Mouse (Mus musculus) G1E (cell line): ENCODE measurements around the gene Pik3cd. TPM values are rescaled to one million over a fixed set of nuclear protein-coding genes. Genes with fewer than 3 reads are reported as not detected.

ENCODE experiments used
- ATAC-seq: 2 replicates; pipeline ENCODE4 v1.8.0; 2016; ENCODE audit warnings: mild to moderate bottlenecking; ENCODE audit not compliant: insufficient number of reproducible peaks, poor library complexity, low FRiP score, severe bottlenecking; ENCODE audit errors: extremely low read depth
- DNase-seq: peaks from one replicate; pipeline ENCODE4 v3.0.0; 2012; ENCODE audit warnings: low spot score
- H3K27me3 ChIP-seq: 2 replicates; pipeline ENCODE4 v1.6.1; 2012; ENCODE audit warnings: mild to moderate bottlenecking, low read length, inconsistent platforms; ENCODE audit not compliant: insufficient read depth
- H3K36me3 ChIP-seq: replicated peaks from 2 replicates; pipeline ENCODE3; 2012; ENCODE audit warnings: mild to moderate bottlenecking, inconsistent platforms
- H3K4me1 ChIP-seq: 2 replicates; pipeline ENCODE4 v1.6.1; 2012; ENCODE audit warnings: low read depth, low read length, inconsistent platforms, mixed read lengths; ENCODE audit not compliant: insufficient read depth
- H3K4me3 ChIP-seq: 2 replicates; pipeline ENCODE4 v1.5.1; 2012; ENCODE audit warnings: low read depth, mild to moderate bottlenecking, inconsistent platforms, low read length, moderate library complexity, mixed read lengths
- H3K9me3 ChIP-seq: replicated peaks from 2 replicates; pipeline ENCODE4 v1.6.1; 2012; ENCODE audit warnings: inconsistent platforms
- CTCF ChIP-seq: IDR thresholded peaks from 2 replicates; pipeline ENCODE4 v1.5.1; 2012; ENCODE audit warnings: low read depth, low read length, inconsistent platforms, mixed read lengths
- GATA1 ChIP-seq: IDR thresholded peaks from 2 replicates; pipeline ENCODE4 v1.6.1; 2012; ENCODE audit warnings: borderline replicate concordance, low read length, inconsistent platforms, mixed read lengths
- GATA2 ChIP-seq: IDR thresholded peaks from 2 replicates; pipeline ENCODE4 v1.6.1; 2012; ENCODE audit warnings: low read depth, low read length, inconsistent platforms, borderline replicate concordance
- POLR2AphosphoS5 ChIP-seq: IDR thresholded peaks from 2 replicates; pipeline ENCODE4 v1.6.1; 2012; ENCODE audit warnings: low read depth, low read length, inconsistent platforms; ENCODE audit not compliant: insufficient replicate concordance
- TAL1 ChIP-seq: conservative IDR thresholded peaks from 2 replicates; pipeline ENCODE4 v1.6.1; 2012; ENCODE audit warnings: low read depth, low read length, inconsistent platforms, mixed read lengths
- polyA plus RNA-seq: library from polyadenylated mRNA; stranded (reverse); fragments of >175 nt; gene quantifications from 2 replicates; pipeline ENCODE4 v1.2.3, GENCODE M21; 2012
- total RNA-seq, 2 experiments: library from RNA; stranded (forward) in 1 of 2; stranded (reverse) in 1 of 2; fragments of 200-1000 nt in 1 of 2; fragments of >200 nt in 1 of 2; fragmentation: Nextera tagmentation in 1 of 2; gene quantifications; 2 replicates each; pipeline ENCODE4 v1.2.3; 2014 to 2017

Gene Pik3cd
- total and polyA plus RNA-seq, 3 experiments = 17.3 to 40.3 (median 24.0) TPM

DNA sequence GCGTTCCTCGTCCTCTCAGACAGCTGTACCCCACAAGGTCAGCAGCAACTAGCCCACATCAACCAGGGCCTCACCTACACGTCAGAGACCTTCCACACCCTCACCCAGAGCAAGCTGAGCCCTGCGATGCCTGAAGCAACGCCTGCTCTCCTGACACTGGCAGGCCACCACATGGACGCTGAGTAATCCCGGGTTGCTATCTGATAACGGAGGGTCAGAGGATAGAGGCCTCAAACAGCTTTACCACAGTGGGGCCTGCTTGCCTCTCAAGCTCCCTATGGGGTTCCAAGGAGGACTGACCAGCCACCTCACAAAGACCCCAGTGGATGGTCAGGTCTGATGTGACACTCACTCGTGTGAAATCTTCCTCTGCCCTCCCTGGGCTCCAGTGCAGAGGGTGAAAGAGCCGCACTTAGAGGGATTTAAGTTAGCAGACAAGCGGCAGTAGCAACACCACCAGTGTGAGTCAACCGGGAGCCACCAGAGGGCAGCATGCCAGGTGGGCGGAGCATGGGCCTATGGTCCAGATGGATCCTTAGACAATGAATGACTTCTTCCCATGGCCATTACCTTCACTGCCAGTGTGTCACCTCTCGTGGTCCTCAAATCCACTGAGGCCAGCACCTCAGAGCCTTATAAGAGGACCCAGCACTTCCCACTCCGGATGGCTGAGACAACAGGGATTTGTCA, 23.4 kb upstream of the Pik3cd start:
- H3K36me3 ChIP-seq = peaks cover 93% of the 10 kb centered on the region
- ATAC-seq = no peak

DNA sequence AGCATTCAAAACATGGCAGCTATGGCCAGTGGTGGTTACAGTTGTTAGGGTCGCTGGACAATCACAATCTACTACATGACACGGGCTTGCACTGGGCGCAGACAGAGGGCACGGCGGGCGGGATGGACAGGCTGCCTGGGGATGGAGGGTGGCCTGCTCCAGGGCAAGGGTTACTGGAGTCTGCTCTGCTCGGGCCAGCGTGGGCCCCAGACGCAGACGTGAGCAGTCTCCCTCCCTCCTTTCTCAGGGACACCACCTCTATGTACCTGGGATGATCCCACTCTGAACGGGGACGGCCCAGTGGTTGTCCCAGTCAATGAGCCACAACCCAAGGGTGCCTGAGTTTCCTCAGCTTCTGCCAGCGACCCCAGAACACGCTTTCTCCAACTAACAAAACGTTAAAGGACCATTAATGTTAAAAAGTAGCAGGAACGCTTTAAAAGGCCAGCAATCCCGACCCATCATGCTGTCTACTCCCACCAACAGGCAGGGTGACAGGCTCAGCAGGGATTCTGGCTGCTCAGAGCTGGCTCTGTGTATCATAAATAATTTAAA, 22.6 kb upstream of the Pik3cd start:
- peaks cover 96% of the 10 kb centered on the region for H3K36me3 ChIP-seq
- no peak for ATAC-seq
- DNase-seq = no peak
- H3K4me3 ChIP-seq = no peak overlapping the region
- H3K27me3 ChIP-seq = no peaks in the 10 kb centered on the region
- no peaks in the 10 kb centered on the region for H3K9me3 ChIP-seq
- H3K4me1 ChIP-seq = peaks cover 8% of the 10 kb centered on the region
- no peak for TF ChIP-seq TAL1
- no peak for TF ChIP-seq GATA1
- TF ChIP-seq CTCF = no peak
- no peak for TF ChIP-seq POLR2AphosphoS5
- TF ChIP-seq GATA2 = no peak

More for the DNA sequence above, 23.4 kb upstream of the Pik3cd start:
- Histone ChIP-seq H3K4me1 (peaks cover 8% of the 10 kb centered on the region), H3K4me3 (no peak overlapping the region), H3K9me3 (no peaks in the 10 kb centered on the region), H3K27me3 (no peaks in the 10 kb centered on the region)
- DNase-seq = peak; percentile 45
- TF ChIP-seq POLR2AphosphoS5 (no peak), CTCF (peak; percentile 60; the same call in 1 of the 2 replicates)

DNA sequence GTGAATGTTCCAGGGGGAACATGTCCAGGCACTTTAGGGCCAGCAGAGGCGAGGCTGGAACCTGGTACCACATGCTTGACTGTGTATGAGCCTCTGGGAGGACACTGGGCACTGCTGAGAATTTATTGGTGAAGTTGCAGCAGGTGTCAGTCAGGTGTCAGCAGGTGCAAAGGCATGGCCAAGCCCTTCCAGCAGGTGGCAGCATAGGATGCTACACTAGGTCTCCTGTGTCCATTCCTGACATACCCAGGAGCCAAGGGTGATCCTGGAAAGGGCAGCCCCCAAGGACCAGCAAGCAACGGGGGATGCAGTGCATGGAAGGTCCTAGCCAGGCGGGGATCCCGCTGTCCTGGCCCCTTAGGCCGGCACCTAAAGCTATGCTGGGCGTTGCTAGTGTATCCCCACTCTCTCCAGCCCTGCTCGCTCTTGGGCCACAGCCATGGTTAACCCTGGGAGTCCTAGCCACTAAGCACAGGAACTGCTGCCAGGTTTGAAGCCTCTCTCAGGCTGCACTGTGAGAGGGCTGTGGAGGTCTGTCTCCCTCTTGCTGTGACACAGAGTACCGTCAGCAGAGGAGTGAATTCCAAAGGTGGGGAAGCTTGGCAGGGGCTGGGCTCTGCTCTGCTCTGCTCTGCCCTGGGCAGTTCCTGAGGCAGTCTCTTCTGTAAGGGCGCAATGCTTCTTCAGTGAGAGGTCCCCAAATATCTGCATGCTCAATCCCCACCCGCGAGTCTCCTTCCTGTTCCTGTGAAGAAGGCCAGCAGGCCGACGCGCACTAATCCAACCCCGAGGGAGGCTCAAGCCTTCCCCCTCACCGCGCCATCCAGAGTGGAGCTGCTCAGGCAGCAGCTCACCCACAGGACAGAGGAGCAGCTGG, 21.7 kb upstream of the Pik3cd start:
- ATAC-seq = no peak
- Histone ChIP-seq H3K27me3 (no peaks in the 10 kb centered on the region), H3K36me3 (peaks cover 96% of the 10 kb centered on the region), H3K4me1 (peaks cover 8% of the 10 kb centered on the region), H3K9me3 (no peaks in the 10 kb centered on the region), H3K4me3 (no peak overlapping the region)
- DNase-seq = no peak
- TF ChIP-seq CTCF (no peak), POLR2AphosphoS5 (no peak), GATA1 (no peak), GATA2 (no peak), TAL1 (no peak)

DNA sequence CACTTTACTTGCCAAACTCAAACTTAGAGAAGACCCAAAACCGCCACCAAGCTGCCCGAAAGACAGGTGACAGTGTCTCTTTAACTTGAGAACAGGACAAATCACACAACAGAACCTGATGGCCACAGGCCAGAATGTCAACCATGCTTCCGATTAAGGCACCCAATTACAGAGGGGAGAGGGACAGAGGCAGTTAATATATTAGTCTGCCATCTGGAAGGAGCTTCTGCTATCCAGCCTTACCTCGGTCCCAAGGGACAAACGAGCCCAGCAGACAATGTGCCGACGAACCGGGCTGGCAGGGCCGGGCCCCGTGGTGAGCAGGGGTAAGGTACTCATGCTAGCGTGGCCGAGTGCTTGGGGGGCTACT, 20.6 kb upstream of the Pik3cd start:
- TF ChIP-seq CTCF (no peak), POLR2AphosphoS5 (no peak), GATA1 (no peak), TAL1 (no peak), GATA2 (no peak)
- H3K36me3 ChIP-seq = peaks cover 98% of the 10 kb centered on the region
- DNase-seq (no peak), ATAC-seq (no peak)
- H3K9me3 ChIP-seq = no peaks in the 10 kb centered on the region
- H3K4me1 ChIP-seq = peaks cover 8% of the 10 kb centered on the region
- no peak overlapping the region for H3K4me3 ChIP-seq
- H3K27me3 ChIP-seq = no peaks in the 10 kb centered on the region

DNA sequence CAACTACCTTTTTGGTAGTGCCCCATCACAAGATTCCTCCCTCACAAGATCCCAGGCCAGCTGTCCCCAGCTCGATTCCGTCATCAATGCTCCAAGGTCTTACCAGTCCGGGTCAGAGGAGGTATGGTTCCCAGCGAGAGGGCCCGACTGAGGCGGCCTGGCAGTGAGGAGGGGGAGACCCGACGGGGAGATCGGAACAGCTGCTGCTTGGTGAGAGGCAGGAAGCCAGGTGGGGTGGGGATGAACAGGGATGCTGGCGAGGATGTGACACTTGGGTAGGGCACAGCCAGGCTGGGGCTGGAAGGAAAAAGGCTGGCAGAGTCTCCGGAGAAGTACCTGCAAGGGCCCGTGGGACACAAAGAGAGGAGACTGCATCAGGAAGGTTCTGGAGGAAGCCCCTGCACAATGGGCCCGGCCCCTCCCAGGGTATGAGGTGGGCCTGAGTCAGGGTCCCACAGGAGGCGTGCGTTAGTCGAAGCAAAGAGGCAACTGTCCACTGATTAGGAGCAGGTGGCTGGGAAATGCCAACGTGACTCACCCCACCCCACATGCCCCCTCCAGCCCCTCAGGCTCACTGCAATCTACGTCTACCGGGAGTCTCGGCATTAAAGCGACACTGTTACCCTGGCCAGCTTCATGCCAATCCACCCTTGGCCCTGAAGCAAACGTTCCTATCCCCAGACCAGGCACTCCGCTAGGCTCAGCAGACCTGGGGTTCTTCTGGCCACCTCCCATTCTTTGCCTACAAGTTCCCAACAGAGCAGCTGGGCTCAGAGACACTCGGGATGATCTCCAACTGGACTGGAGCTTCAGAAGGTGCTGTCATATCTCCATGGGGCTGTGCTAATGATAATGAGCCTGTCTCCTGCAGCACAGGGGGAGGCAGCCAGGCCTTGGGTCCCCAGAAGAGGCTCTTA, 20.0 kb upstream of the Pik3cd start:
- TF ChIP-seq TAL1 (no peak), CTCF (no peak), POLR2AphosphoS5 (no peak), GATA2 (no peak), GATA1 (no peak)
- no peak overlapping the region for H3K4me3 ChIP-seq
- no peak for ATAC-seq
- H3K27me3 ChIP-seq = no peaks in the 10 kb centered on the region
- DNase-seq = no peak
- peaks cover 8% of the 10 kb centered on the region for H3K4me1 ChIP-seq
- H3K36me3 ChIP-seq = peaks cover 98% of the 10 kb centered on the region
- H3K9me3 ChIP-seq = no peaks in the 10 kb centered on the region
